Mouse (Mus musculus): Measurements from ENCODE around the gene Slc38a8. TPM values are rescaled to one million over a fixed set of nuclear protein-coding genes. Genes with fewer than 3 reads are reported as not detected.
A peak's percentile ranks its signal among the peaks of the same experiment; 100 is the strongest.

Slc38a8 gene
- polyA plus RNA-seq, 1 experiment from 2014 or later: not detected

DNA sequence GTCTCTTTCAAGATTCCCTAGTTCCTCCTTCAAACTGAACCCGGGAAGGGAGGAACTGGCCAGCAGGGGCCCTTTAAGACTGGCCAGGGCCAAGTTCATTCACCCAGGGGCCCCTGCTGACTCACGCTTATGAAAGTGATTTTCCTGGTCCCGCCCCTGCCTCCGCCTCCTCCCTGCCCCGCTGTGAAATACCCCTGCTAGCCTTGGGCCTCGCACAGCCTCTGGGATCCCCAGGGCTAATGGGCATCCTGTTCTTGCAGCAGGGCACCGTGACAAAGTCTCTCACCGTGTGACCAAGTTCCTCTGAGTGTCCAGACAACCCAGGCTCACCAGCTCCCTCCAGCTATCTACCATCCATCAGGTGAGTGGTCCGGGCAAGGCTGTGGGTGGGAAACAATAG lies 64.6 kb downstream of the Slc38a8 start:
- 6% methylated on average over 9 of the region's 9 CpGs for WGBS (ENCODE audit: insufficient replicate concordance)

DNA sequence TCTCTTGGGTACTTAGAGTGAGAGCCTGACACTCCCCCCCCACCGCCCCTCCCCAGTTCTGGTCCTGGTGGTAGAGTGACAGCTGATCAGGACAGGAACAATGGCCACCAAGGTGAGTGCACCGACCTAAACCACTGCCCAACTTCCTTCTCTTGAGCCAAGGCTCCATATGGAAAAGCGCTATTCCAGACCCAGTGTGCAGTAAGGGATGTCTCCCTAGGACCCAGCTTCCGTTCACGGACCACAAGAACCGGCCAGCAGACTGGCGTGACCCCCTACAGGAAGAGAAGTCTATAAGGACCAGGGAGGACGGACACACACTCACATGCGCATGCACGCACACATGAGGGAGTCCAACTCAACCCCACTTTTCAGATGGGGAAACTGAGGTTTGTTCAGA lies 65.2 kb downstream of the Slc38a8 start:
- Histone ChIP-seq H3K9ac (no peak overlapping the region), H3K4me2 (peak overlapping the region; percentile 57), H3K9me3 (replicated peaks) (no peaks in the 10 kb centered on the region), H3K36me3 (no peaks in the 10 kb centered on the region), H3K4me1 (replicated peaks) (peaks cover 65% of the 10 kb centered on the region), H3K4me3 (replicated peaks) (no peak overlapping the region), H3K27me3 (no peaks in the 10 kb centered on the region), H3K27ac (no peak overlapping the region)
- ATAC-seq (ENCODE audit: low read depth) (no peak), DNase-seq (no peak)
- 57% methylated on average over 10 of the region's 10 CpGs for WGBS (ENCODE audit: insufficient replicate concordance)

More for the DNA sequence above, 64.6 kb downstream of the Slc38a8 start:
- Histone ChIP-seq H3K27me3 (no peaks in the 10 kb centered on the region), H3K27ac (peak overlapping the region; percentile 68; the same call in 1 of the 2 replicates), H3K9ac (peak overlapping the region; percentile 62), H3K9me3 (replicated peaks) (no peaks in the 10 kb centered on the region), H3K4me2 (peak overlapping the region; percentile 57), H3K4me1 (replicated peaks) (peaks cover 59% of the 10 kb centered on the region), H3K4me3 (replicated peaks) (peak overlapping the region; percentile 56), H3K36me3 (peaks cover 5% of the 10 kb centered on the region; the same call in 1 of the 2 replicates)
- peak; percentile 65 for ATAC-seq (ENCODE audit: low read depth)
- DNase-seq: peak; percentile 49

DNA sequence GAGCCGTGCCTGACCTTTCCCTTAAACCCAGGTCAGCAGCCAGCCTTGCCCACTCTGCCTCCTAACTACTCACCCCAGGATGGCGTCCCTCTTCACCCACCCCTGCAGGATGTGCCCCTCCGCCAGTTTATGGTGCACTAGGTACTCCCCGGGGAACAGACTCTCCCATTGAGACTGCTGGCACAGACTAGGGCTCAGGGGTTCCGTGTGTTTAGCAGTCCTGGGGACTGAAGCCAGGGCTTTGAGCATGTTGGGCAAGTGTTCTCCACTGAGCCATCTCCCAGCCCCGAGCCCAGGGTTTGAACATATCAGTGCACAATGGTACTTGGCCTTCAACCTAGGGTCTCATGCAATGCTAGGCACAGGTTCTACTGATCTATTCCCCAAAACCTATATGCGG lies 66.0 kb downstream of the Slc38a8 start:
- ATAC-seq (ENCODE audit: low read depth): no peak
- Histone ChIP-seq H3K9me3 (replicated peaks) (no peaks in the 10 kb centered on the region), H3K27ac (no peak overlapping the region), H3K27me3 (no peaks in the 10 kb centered on the region), H3K4me3 (replicated peaks) (no peak overlapping the region), H3K36me3 (no peaks in the 10 kb centered on the region), H3K9ac (no peak overlapping the region), H3K4me2 (no peak overlapping the region), H3K4me1 (replicated peaks) (peaks cover 65% of the 10 kb centered on the region)
- WGBS (ENCODE audit: insufficient replicate concordance): 65% methylated on average over 7 of the region's 7 CpGs
- no peak for DNase-seq

DNA sequence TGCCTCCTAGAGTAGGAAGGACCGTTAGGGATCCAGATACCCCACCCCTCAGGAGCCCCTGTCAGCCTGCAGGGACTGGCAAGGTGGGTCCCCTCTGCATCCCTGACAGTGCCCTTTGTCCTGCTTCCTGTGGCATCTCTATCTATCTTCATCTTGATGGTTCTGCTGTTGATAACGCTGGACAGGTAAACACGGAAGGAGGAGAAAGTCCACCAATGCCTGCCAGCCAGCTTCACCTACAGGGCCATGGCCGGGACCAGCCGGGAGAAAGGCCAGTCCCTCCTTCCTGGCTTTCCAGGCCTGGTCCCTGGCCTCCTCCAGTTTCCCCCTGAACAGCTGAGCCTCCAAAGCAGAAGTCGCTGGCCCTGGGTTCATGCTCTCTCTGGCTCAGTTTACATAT lies 66.9 kb downstream of the Slc38a8 start:
- H3K27me3 ChIP-seq: no peaks in the 10 kb centered on the region
- peaks cover 64% of the 10 kb centered on the region for H3K4me1 ChIP-seq (replicated peaks)
- no peaks in the 10 kb centered on the region for H3K9me3 ChIP-seq (replicated peaks)
- no peak overlapping the region for H3K27ac ChIP-seq
- DNase-seq (no peak), ATAC-seq (ENCODE audit: low read depth) (no peak)
- H3K4me3 ChIP-seq (replicated peaks): no peak overlapping the region
- H3K36me3 ChIP-seq: no peaks in the 10 kb centered on the region
- 66% methylated on average over 6 of the region's 6 CpGs for WGBS (ENCODE audit: insufficient replicate concordance)
- no peak overlapping the region for H3K4me2 ChIP-seq
- no peak overlapping the region for H3K9ac ChIP-seq

DNA sequence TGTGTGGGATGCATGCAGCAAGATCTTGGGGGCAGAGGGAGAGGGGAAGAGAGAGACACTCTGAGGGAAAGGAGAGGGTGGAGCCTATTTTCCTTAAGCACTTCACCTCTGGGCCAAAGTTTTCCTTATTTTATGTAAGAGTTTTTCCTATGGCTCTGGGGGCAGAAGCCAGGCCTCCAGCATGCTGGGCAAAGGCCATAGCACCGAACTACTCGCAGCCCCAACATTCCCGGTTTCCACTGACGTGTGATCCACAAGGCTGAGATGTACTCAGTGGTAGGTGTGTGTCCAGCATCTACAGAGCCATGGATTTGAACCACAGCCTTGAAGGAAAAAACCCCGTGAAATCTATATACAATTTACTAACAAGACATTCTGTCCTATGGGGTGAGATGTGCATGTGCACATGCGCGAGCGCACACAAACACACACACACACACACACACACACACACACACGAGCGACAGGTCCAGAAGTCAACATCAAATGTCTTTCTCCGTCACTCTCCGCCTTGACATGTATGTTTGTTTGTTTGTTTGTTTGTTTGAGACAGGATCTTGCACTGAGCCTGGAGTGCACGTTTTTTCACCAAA lies 67.8 kb downstream of the Slc38a8 start, which contains the start of gene Osgin1:
TSS of gene Osgin1 (plus strand) at position 543 of the 593 bp plus-strand sequence.
- Histone ChIP-seq H3K27ac (peak within 1 kb of the TSS; percentile 65), H3K36me3 (no peaks in the 10 kb centered on the region), H3K9ac (no peak within 1 kb of the TSS), H3K27me3 (no peaks in the 10 kb centered on the region), H3K9me3 (replicated peaks) (no peaks in the 10 kb centered on the region), H3K4me3 (replicated peaks) (no peak within 1 kb of the TSS), H3K4me2 (0 out of 2 replicates have a peak within 1 kb of the TSS, but pooled peaks have one; percentile 2), H3K4me1 (replicated peaks) (peaks cover 71% of the 10 kb centered on the region)
- DNase-seq (no peak), ATAC-seq (ENCODE audit: low read depth) (no peak)
- WGBS (ENCODE audit: insufficient replicate concordance): 68% methylated on average over 13 of the region's 13 CpGs

DNA sequence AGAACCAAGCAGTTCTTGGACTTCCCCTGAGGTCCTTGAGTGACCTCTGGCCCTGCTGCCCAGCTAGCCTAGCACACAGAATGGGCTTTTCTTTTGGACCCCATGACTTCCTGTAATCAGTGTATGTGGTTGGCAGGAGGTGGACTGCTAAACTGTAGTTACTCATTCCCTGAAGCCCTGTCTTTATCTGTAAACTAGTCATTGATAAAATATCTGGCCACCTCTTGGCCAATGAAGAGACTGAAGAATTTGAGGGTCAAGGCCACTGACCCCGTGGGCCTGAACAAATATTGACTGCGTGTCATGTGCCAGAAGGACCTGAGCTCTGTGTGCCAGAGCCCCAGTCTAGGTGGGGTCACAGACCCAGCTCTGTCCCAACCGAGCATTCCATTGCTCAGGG lies 69.1 kb downstream of the Slc38a8 start:
- Histone ChIP-seq H3K4me2 (0 out of 2 replicates have a peak overlapping the region, but pooled peaks have one; percentile 2), H3K9me3 (replicated peaks) (no peaks in the 10 kb centered on the region), H3K4me3 (replicated peaks) (no peak overlapping the region), H3K27me3 (no peaks in the 10 kb centered on the region), H3K36me3 (no peaks in the 10 kb centered on the region), H3K27ac (peak overlapping the region; percentile 74), H3K9ac (no peak overlapping the region), H3K4me1 (replicated peaks) (peaks cover 81% of the 10 kb centered on the region)
- WGBS (ENCODE audit: insufficient replicate concordance): 51% methylated on average over 3 of the region's 3 CpGs
- DNase-seq (no peak), ATAC-seq (ENCODE audit: low read depth) (peak; percentile 53)

DNA sequence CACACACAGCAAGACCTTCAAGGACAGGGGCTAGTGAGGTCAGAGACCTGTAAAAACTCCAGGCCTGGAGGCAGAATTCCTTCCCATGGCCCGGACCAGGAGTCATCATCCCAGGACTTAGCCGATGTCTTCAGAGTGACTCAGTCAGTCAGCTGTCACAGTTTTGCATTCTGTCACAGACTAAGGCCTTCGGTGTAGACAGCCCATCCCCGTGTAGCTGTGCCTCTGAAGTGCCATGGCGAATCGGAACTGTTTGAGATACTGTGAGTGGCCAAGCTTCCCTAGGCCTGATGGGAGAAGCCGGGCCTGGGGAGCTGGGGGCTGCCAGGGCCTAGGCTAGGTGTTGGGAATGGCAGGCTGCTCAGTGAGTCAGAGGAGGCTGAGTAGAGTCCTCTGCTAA lies 70.8 kb downstream of the Slc38a8 start:
- Histone ChIP-seq H3K27me3 (no peaks in the 10 kb centered on the region), H3K9me3 (replicated peaks) (no peaks in the 10 kb centered on the region), H3K9ac (no peak overlapping the region), H3K36me3 (no peaks in the 10 kb centered on the region), H3K4me2 (no peak overlapping the region), H3K4me1 (replicated peaks) (peaks cover 72% of the 10 kb centered on the region), H3K27ac (peak overlapping the region; percentile 74; the same call in 1 of the 2 replicates), H3K4me3 (replicated peaks) (no peak overlapping the region)
- ATAC-seq (ENCODE audit: low read depth) (no peak), DNase-seq (no peak)
- WGBS (ENCODE audit: insufficient replicate concordance): 72% methylated on average over 7 of the region's 7 CpGs

DNA sequence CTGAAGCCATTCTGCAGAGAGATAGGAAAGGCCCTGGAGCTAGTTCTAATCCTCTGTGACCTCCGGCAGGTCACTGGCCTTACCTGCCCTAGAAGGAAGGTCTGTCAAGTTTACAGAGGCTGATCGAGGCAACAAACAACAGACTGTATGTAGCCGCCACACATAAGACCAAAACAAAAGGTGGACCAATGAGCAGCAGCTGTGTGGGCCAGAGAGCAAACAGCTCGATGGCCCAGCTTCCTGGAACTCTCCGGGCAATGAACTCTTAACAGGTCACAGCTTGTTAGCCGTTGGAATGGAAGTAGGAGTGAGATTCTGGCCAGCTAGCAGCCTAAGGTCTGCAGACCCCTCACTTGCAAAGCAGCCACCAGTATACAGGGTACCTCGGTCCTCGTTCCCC lies 71.2 kb downstream of the Slc38a8 start:
- 51% methylated on average over 8 of the region's 8 CpGs for WGBS (ENCODE audit: insufficient replicate concordance)
- H3K4me1 ChIP-seq (replicated peaks): peaks cover 71% of the 10 kb centered on the region
- H3K27me3 ChIP-seq: no peaks in the 10 kb centered on the region
- H3K4me2 ChIP-seq: no peak overlapping the region
- peak overlapping the region; percentile 4; the same call in 1 of the 2 replicates for H3K27ac ChIP-seq
- H3K36me3 ChIP-seq: no peaks in the 10 kb centered on the region
- H3K9ac ChIP-seq: no peak overlapping the region
- DNase-seq (no peak), ATAC-seq (ENCODE audit: low read depth) (peak; percentile 32; the same call in 1 of the 2 replicates)
- H3K9me3 ChIP-seq (replicated peaks): no peaks in the 10 kb centered on the region
- H3K4me3 ChIP-seq (replicated peaks): no peak overlapping the region

Other genes starting within 250 kb of the Slc38a8 start
- gene Hsbp1, start 157.2 kb downstream of the Slc38a8 start, polyA plus RNA-seq (2015; fragmentation: Nextera tagmentation; extraction: Ambion mirVana): 86.8 and 94.9 TPM in 2 replicates
- 7.3 and 7.7 TPM in 2 replicates for gene Mlycd, start 106.8 kb downstream of the Slc38a8 start, polyA plus RNA-seq (2015; fragmentation: Nextera tagmentation; extraction: Ambion mirVana)
- 13.0 and 14.8 TPM in 2 replicates for gene Osgin1, start 67.6 kb downstream of the Slc38a8 start, polyA plus RNA-seq (2015; fragmentation: Nextera tagmentation; extraction: Ambion mirVana)
- gene Necab2, start 55.0 kb downstream of the Slc38a8 start, polyA plus RNA-seq (2015; fragmentation: Nextera tagmentation; extraction: Ambion mirVana): 0.05 TPM in 1 of 2 replicates, not detected in the other
- gene Mbtps1, start 57.0 kb upstream of the Slc38a8 start, polyA plus RNA-seq (2015; fragmentation: Nextera tagmentation; extraction: Ambion mirVana): 27.7 and 32.1 TPM in 2 replicates
- gene Hsdl1, start 73.5 kb upstream of the Slc38a8 start, polyA plus RNA-seq (2015; fragmentation: Nextera tagmentation; extraction: Ambion mirVana): 18.5 and 19.8 TPM in 2 replicates
- gene Dnaaf1, start 73.5 kb upstream of the Slc38a8 start, polyA plus RNA-seq (2015; fragmentation: Nextera tagmentation; extraction: Ambion mirVana): 0.05 and 0.07 TPM in 2 replicates
- gene Taf1c, start 103.5 kb upstream of the Slc38a8 start, polyA plus RNA-seq (2015; fragmentation: Nextera tagmentation; extraction: Ambion mirVana): 6.6 and 6.8 TPM in 2 replicates
- gene Adad2, start 111.0 kb upstream of the Slc38a8 start, polyA plus RNA-seq (2015; fragmentation: Nextera tagmentation; extraction: Ambion mirVana): not detected in 2 replicates
- gene Kcng4, start 134.0 kb upstream of the Slc38a8 start, polyA plus RNA-seq (2015; fragmentation: Nextera tagmentation; extraction: Ambion mirVana): not detected in 2 replicates
- gene Wfdc1, start 164.7 kb upstream of the Slc38a8 start, polyA plus RNA-seq (2015; fragmentation: Nextera tagmentation; extraction: Ambion mirVana): 1.2 and 1.3 TPM in 2 replicates
- gene Atp2c2, start 198.3 kb upstream of the Slc38a8 start, polyA plus RNA-seq (2015; fragmentation: Nextera tagmentation; extraction: Ambion mirVana): 0.07 and 0.20 TPM in 2 replicates